Mouse (Mus musculus) ES-E14 (cell line): ENCODE data around the gene Pdlim1. TPM values are rescaled to one million over a fixed set of nuclear protein-coding genes. Genes with fewer than 3 reads are reported as not detected.

Source experiments
- DNase-seq: peaks from one replicate; pipeline ENCODE4 v3.0.0-alpha.2; 2013; ENCODE audit warnings: low read depth, low spot score
- H3K27ac ChIP-seq: 2 replicates; pipeline ENCODE4 v1.5.1; 2012; ENCODE audit warnings: low read depth, mild to moderate bottlenecking, low read length, moderate library complexity, mixed read lengths; ENCODE audit not compliant: poor library complexity, insufficient read depth, severe bottlenecking
- H3K36me3 ChIP-seq: 2 replicates; pipeline ENCODE4 v1.6.1; 2012; ENCODE audit warnings: mild to moderate bottlenecking, low read length, moderate library complexity, mixed read lengths; ENCODE audit not compliant: control insufficient read depth, poor library complexity, insufficient read depth, severe bottlenecking
- H3K4me1 ChIP-seq, 2 experiments: fragments of 150-350 bp in 1 of 2; sonication (generic) in 1 of 2; 2 replicates each; pipeline ENCODE4 v1.6.1; 2012; ENCODE audit warnings: low read length in 2 of 2, mild to moderate bottlenecking in 1 of 2, mixed read lengths in 1 of 2; ENCODE audit not compliant: control insufficient read depth in 2 of 2, insufficient read depth in 2 of 2, poor library complexity in 1 of 2
- H3K4me3 ChIP-seq, 2 experiments: fragments of 150-350 bp in 1 of 2; sonication (generic) in 1 of 2; 2 replicates each; pipeline ENCODE4 v1.5.1; 2012; ENCODE audit warnings: low read length in 2 of 2, low read depth in 1 of 2, mild to moderate bottlenecking in 1 of 2, mixed read lengths in 1 of 2; ENCODE audit not compliant: insufficient read depth in 1 of 2, poor library complexity in 1 of 2, severe bottlenecking in 1 of 2
- H3K9ac ChIP-seq: 2 replicates; pipeline ENCODE4 v1.6.1; 2012; ENCODE audit warnings: low read depth, mild to moderate bottlenecking, low read length, mixed read lengths; ENCODE audit not compliant: poor library complexity, insufficient read depth, severe bottlenecking
- H3K9me3 ChIP-seq: fragments of 150-350 bp; sonication (generic); 2 replicates; pipeline ENCODE4 v1.6.1; 2012; ENCODE audit warnings: low read depth, mild to moderate bottlenecking, low read length; ENCODE audit not compliant: control insufficient read depth, insufficient read depth
- CHD2 ChIP-seq: IDR thresholded peaks from 2 replicates; pipeline ENCODE4 v1.6.1; 2014; ENCODE audit warnings: mild to moderate bottlenecking, low read depth, low read length, inconsistent platforms
- HCFC1 ChIP-seq: IDR thresholded peaks from 2 replicates; pipeline ENCODE4 v1.6.1; 2012; ENCODE audit warnings: low read length, inconsistent platforms, borderline replicate concordance; ENCODE audit not compliant: insufficient read depth
- MAFK ChIP-seq: IDR thresholded peaks from 2 replicates; pipeline ENCODE4 v1.6.1; 2014; ENCODE audit warnings: mild to moderate bottlenecking, low read depth, low read length, inconsistent platforms; ENCODE audit not compliant: insufficient read depth
- ZC3H11A ChIP-seq: IDR thresholded peaks from 2 replicates; pipeline ENCODE4 v1.6.1; 2012; ENCODE audit warnings: low read depth, mild to moderate bottlenecking, inconsistent platforms, low read length, borderline replicate concordance
- ZNF384 ChIP-seq: IDR thresholded peaks from 2 replicates; pipeline ENCODE4 v1.6.1; 2012; ENCODE audit warnings: low read depth, low read length, inconsistent platforms
- in situ Hi-C, 2 experiments: fragments of 600-800 bp; cut with MboI; formaldehyde crosslinking; loops; one replicate each; pipeline ENCODE4 v1.15.1; 2025; ENCODE audit warnings: low sequenced_read_pairs in 2 of 2, inconsistent platforms in 1 of 2; ENCODE audit not compliant: unreplicated experiment in 2 of 2
- total RNA-seq: library from RNA; depleted of rRNA; stranded (reverse); fragments of 300-350 nt; gene quantifications from 2 replicates; pipeline ENCODE4 v1.2.3, GENCODE M21; 2012

Gene Pdlim1
- total RNA-seq, 1 experiment, result 59.7 TPM

DNA sequence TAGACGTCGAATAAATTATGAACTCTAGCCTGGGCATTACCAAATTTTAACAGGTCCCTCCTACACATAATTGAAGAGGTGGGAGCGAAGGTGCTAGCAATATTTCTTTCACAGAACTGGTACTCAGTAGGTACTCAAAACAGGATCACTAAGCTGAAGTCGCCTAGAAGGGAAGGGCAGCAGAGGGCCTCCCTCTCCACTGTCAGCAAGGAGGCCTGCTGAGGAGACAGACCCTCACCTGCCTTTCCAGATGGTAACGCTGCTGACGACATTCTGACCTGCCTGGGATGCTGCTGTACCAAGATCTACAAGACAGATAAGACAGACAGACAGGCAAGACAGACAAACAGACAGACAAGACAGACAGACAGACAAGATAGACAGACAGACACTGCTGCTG, 31.3 kb downstream of the Pdlim1 start:
- no peak overlapping the region for H3K27ac ChIP-seq
- in situ Hi-C loops, result loop anchor here in 1 of 2 experiments (25.0 kb wide), 1 partner anchor 1253 kb away; no protein-coding TSS in a partner anchor
- DNase-seq, result no peak

DNA sequence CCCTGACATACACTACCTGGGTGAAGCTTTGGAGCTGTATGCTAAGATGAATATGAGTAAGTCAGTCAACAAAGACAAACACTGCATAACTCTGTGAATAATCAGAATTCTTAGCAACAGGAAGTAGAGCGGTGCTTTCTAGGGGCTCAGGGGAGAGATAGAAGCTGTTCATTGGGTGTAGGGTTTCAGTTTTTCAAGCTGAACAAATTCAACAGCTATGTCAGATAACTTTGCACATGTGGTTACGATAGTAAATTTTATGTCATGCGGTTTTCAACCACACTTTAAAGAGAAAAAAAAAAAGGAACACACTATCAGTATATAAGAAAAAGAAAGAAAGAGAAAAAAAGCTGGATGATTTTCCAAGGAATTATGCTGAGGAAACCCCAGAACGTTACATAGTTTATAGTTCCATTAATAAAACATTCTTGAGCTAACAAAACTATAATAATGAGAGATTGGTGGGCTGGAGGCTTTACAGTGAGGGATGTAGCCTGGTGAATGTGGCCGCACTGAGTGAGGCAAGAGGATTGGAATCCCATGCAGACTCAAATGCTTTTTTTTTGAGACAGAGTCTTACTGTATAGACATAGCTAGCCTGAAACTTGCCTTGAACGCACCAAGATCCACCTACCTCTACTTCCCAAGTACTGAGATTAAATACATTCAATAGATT, 33.3 kb downstream of the Pdlim1 start:
- TF ChIP-seq HCFC1, result no peak
- TF ChIP-seq MAFK, result no peak
- peaks cover 9% of the 10 kb centered on the region; the same call in 1 of the 2 replicates for H3K36me3 ChIP-seq
- H3K27ac ChIP-seq, result no peak overlapping the region
- no peak for DNase-seq
- in situ Hi-C loops, result loop anchor here in 1 of 2 experiments (25.0 kb wide), 1 partner anchor 1251 kb away; no protein-coding TSS in a partner anchor
- peaks cover 0 to 4% of the 10 kb centered on the region in 2 experiments; a peak in 1 of 4 replicates for H3K4me1 ChIP-seq
- no peaks in the 10 kb centered on the region for H3K9me3 ChIP-seq
- H3K9ac ChIP-seq, result no peak overlapping the region
- no peak overlapping the region for H3K4me3 ChIP-seq

More for the DNA sequence above, 31.3 kb downstream of the Pdlim1 start:
- Histone ChIP-seq H3K4me3 (no peak overlapping the region), H3K36me3 (peaks cover 10% of the 10 kb centered on the region; the same call in 1 of the 2 replicates), H3K9ac (no peak overlapping the region), H3K9me3 (no peaks in the 10 kb centered on the region), H3K4me1 (peaks cover 0 to 4% of the 10 kb centered on the region in 2 experiments; a peak in 1 of 4 replicates)
- TF ChIP-seq ZNF384, result no peak
- TF ChIP-seq HCFC1, result no peak
- no peak for TF ChIP-seq CHD2
- TF ChIP-seq MAFK, result no peak
- no peak for TF ChIP-seq ZC3H11A

DNA sequence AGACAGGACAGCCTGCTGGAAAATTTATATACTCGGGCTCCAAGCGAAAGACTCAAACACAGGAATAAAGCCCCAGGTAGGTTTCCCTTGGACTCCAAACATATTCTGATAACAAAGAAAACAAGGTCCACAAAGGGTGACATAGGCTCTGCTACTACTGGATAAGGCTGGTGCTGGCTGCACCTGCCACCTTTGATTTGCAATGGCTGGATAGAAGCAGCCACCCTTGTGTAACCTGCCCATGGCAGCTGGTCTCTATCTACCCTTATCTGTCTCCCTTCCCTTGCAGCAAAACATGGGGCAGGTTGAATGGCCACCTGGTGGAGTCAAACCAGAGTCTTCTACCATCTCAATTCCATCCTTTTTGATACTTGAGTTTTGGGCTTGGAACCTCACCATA, 39.1 kb downstream of the Pdlim1 start:
- Histone ChIP-seq H3K4me1 (peaks cover 3 to 8% of the 10 kb centered on the region in 2 experiments; a peak in 1 of 4 replicates), H3K9ac (no peak overlapping the region), H3K36me3 (peaks cover 12% of the 10 kb centered on the region; the same call in 1 of the 2 replicates), H3K4me3 (no peak overlapping the region), H3K9me3 (no peaks in the 10 kb centered on the region), H3K27ac (no peak overlapping the region)
- TF ChIP-seq MAFK, result no peak
- no peak for DNase-seq
- in situ Hi-C loops, result loop anchor here in 1 of 2 experiments (25.0 kb wide), 1 partner anchor 1245 kb away; no protein-coding TSS in a partner anchor

DNA sequence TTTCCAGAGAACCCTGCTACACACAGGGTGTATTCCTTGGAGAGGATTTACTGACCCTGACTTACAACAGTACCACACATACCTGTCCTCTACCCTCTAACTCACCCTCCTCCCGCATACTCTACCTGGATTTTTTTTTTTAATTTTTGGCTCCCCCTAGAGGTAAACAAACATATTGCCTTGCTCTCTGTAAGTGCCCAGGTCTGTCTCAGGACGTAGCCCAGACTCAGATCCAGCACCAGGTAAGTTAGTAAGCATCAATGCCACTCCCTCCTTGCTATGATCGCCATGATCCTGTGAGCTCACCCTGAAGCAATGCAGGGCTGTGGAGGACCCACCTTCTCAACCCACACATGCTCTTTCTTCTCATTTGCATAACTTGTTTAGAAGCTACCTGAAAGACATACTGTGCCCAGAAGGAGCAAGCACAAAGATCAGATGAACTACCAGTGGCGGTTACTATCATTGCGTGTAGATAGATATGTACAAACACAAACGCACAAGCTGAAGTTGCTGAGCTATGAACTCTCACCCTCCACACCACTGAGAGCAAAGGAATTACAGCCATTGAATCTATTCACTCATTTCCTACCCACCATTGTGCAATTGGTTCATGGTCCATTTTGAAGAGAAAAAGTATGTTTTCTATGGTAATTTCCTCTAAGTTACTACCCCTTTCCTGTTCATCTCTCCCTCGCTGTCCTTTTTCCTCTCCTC, 39.7 kb downstream of the Pdlim1 start:
- no peak overlapping the region for H3K9ac ChIP-seq
- H3K9me3 ChIP-seq, result no peaks in the 10 kb centered on the region
- in situ Hi-C loops, result loop anchor here in 1 of 2 experiments (25.0 kb wide), 1 partner anchor 1245 kb away; no protein-coding TSS in a partner anchor
- TF ChIP-seq HCFC1 (no peak), ZNF384 (peak; percentile 86)
- H3K36me3 ChIP-seq, result peaks cover 12% of the 10 kb centered on the region; the same call in 1 of the 2 replicates
- H3K4me3 ChIP-seq, result no peak overlapping the region
- no peak overlapping the region for H3K27ac ChIP-seq
- H3K4me1 ChIP-seq, result peaks cover 3 to 8% of the 10 kb centered on the region in 2 experiments; a peak in 1 of 4 replicates
- peak; percentile 45 for DNase-seq
